Mouse (Mus musculus) right cerebral cortex, postnatal 25 days (tissue): ENCODE measurements around the gene Ager.
A peak's percentile ranks its signal among the peaks of the same experiment; 100 is the strongest.

Experiments used
- DNase-seq: peaks from one replicate; pipeline ENCODE4 v3.0.0; 2022

The Ager gene

GRCm38 (mm10) chr17:34597566-34598095 lies at the start of gene Ager:
TSS of gene Ager (plus strand) at chr17:34597862.
- DNase-seq: no peak

- no peak for DNase-seq
These were observed 48.5 kb upstream of the Ager start for GRCm38 (mm10) chr17:34549156-34549555.

- DNase-seq: no peak
These were observed 47.8 kb upstream of the Ager start for GRCm38 (mm10) chr17:34549843-34550242.

- peak; percentile 32 for DNase-seq
These were observed 42.2 kb upstream of the Ager start for GRCm38 (mm10) chr17:34555483-34555882.

- no peak for DNase-seq
These were observed 41.3 kb upstream of the Ager start for GRCm38 (mm10) chr17:34556406-34556805.

GRCm38 (mm10) chr17:34557411-34557810 lies 40.3 kb upstream of the Ager start:
- DNase-seq: no peak

DNA sequence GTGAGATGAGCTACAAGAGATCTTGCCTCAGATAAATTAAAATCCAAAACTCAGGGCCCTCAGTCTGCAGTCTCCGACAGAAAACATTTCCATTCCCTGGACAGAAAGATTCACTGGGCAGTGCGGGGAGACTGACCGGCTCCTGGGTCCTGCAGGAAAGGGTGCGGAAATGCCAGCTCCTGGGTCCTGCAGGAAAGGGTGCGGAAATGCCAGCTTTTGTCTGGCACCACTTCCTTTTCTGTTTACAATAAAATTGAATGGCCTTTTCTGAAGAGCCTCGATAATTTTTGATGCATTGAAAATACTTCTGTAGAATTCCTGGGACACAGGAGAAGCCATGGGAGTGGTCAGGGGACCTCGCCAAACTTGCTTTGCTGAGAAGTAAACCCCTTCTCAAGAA lies 38.5 kb upstream of the Ager start:
- DNase-seq: no peak

DNA sequence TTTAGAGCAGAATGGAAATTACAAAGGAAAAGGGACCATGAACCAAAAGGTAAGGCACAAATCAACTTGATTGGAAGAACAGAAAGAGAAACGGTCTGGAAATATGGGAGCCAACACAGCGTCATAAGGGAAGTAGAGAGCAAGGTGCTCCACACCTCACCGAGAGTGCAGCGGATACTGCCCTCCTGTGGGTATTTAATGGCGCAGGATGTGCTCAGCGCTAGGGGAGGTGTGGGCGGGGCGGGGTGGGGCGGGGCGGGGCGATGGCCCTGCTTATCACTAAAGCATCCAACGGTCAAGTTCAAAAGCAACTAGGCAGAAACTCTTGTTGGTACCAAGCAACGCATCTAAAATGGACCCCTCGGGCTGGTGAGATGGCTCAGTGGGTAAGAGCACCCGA lies 37.8 kb upstream of the Ager start:
- no peak for DNase-seq

DNA sequence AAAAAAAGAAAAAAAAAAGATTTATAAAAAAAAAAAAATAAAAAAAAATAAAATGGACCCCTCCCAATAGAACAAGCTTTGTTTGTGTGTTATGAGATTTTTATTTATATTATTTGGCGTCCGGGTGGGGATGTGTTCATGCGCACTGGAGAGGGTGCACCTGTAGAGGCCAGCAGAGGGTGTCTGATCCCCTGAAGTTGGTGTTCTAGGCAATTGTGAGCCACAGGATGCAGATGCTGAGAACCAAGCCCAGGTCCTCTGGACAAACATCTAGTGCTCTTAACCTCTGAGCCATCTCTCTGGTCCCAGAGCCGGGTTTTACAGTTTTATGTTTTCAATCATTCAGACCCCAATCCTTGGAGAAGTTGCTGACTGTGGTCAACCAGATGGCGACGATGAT lies 37.2 kb upstream of the Ager start:
- DNase-seq: no peak

DNA sequence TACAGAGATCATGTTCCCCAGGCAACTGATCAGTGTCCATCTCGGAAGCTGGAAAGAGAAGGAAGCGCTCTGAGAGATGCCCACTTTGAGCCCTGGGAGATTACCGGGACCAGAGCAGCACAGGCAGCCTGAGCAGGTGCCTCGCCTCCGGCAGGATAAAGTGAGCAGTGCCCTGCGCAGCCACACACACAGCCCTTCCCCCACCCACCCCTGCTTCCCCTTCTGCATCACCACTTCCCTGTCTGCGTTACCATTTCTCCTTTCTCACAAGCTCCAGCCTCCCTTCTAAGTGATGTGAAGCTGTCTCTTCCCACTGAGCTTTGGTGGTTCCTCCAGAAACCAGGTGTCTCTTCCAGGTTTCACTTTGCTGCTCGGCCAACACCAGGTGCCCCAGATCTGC lies 36.5 kb upstream of the Ager start:
- no peak for DNase-seq

GRCm38 (mm10) chr17:34562595-34562994 lies 35.1 kb upstream of the Ager start:
- DNase-seq: no peak

DNA sequence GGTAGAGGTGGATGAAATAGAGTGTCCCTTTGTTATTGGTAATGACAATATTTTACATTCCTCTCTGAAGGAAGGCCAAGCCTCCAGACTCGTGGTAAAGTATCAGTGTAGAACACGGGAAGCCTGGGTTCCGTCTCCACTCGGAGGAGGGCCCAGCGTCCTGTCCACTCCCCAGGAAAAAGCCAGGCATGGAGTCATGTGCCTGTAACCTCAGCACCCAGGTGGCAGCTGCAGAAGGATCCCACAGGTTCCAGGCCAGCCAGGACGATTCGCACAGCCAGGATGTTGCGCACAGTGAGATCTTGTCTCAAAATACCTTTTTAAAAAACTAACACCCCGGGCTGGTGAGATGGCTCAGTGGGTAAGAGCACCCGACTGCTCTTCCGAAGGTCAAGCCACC lies 34.3 kb upstream of the Ager start:
- DNase-seq: no peak

GRCm38 (mm10) chr17:34564003-34564421 lies 33.6 kb upstream of the Ager start, which contains the start of gene Notch4:
TSS of gene Notch4 (plus strand) at chr17:34564268.
- DNase-seq: no peak

GRCm38 (mm10) chr17:34564796-34565195 lies 32.9 kb upstream of the Ager start:
- DNase-seq: no peak

- no peak for DNase-seq
These were observed 30.4 kb upstream of the Ager start for GRCm38 (mm10) chr17:34567311-34567710.

- DNase-seq: no peak
These were observed 29.2 kb upstream of the Ager start for GRCm38 (mm10) chr17:34568421-34568820.

GRCm38 (mm10) chr17:34569919-34570318 lies 27.7 kb upstream of the Ager start:
- no peak for DNase-seq

DNA sequence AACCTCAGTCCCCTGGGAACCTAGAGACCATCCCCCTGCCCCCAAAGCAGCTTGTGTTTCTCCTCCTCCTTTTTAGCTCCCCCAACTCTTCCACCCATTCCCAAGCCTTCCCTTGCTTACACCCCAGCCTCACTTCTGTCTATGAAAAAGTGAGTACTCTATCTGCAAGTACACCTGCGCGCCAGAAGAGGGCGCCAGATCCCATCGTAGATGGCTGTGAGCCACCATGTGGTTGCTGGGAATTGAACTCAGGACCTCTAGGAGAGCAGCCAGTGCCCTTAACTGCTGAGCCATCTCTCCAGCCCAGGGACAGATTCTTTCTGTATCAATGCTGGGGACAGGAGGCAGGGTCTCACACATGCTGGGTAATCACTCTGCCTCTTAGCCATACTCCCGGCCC lies 25.8 kb upstream of the Ager start:
- no peak for DNase-seq

DNA sequence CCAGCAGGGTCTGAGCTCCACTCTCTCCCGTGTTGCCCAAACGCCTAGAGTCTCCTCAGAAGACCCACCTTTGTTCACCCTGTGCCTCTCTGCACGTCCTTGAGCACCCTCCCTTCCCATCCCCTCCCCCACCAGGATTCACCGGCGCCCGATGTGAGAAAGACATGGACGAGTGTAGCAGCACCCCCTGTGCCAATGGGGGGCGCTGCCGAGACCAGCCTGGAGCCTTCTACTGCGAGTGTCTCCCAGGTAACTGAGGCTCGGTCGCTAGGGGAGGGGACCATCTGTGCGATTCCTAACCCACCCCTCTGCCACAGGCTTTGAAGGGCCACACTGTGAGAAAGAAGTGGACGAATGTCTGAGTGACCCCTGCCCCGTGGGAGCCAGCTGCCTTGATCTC lies 25.3 kb upstream of the Ager start:
- no peak for DNase-seq

DNA sequence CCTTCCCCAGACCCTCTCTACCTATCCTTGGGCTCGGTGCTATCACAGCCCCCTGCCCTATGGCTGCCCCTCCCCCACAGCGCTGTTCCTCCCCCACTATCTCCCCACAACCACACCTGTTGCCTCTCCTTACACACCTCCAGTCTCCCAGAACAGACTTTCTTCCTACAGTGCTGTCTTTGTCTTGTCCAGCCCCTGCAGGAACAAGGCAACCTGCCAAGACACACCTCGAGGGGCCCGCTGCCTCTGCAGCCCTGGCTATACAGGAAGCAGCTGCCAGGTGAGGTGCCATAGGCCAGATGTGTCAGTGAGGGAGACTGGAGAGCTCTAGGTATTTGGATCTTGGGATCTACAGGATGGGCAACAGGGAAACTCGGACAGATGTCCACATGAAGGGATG lies 21.1 kb upstream of the Ager start:
- no peak for DNase-seq

DNA sequence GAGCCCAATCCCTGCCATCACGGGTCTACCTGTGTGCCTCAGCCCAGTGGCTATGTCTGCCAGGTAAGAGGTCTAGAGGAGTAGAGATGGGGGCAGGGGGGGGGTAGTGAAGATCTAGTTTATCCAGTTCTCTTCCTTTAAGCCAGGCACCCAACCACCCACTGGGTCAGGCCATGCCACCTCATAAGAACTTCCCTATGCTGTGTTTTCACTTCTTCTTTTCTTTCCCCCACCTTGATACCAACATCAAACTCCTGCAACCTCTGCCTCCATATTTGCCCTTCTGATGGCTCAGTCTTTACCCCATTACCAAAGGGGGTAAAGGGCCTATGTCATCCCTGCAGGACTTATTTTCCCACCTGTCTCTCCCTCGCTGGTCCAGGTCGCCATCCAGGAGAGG lies 19.6 kb upstream of the Ager start:
- no peak for DNase-seq

GRCm38 (mm10) chr17:34582528-34582927 lies 15.1 kb upstream of the Ager start:
- DNase-seq: no peak

DNA sequence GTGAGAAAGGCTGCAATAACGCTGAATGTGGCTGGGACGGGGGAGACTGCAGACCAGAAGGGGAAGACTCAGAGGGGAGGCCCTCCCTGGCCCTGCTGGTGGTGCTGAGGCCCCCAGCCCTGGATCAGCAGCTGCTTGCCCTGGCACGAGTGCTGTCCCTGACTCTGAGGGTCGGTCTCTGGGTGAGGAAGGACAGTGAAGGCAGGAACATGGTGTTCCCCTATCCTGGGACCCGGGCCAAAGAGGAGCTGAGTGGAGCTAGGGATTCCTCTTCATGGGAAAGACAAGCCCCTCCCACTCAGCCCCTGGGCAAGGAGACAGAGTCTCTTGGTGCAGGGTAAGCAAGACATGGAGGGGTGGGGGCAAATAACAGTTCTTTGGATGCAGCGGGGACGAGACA lies 14.3 kb upstream of the Ager start:
- no peak for DNase-seq

- DNase-seq: no peak
These were observed 13.8 kb upstream of the Ager start for GRCm38 (mm10) chr17:34583819-34584218.

GRCm38 (mm10) chr17:34585121-34585520 lies 12.5 kb upstream of the Ager start:
- no peak for DNase-seq
